Mouse (Mus musculus) spleen, adult 2 months (tissue): ENCODE results near the gene Amn.

Source experiments
- CTCF ChIP-seq: fragments of 200-500 bp; IDR thresholded peaks from 2 replicates; pipeline ENCODE4 v1.5.1; 2011; ENCODE audit warnings: mild to moderate bottlenecking, inconsistent platforms; ENCODE audit not compliant: insufficient read depth, insufficient read length, insufficient replicate concordance; ENCODE audit errors: extremely low read depth
- POLR2A ChIP-seq: fragments of 200-500 bp; IDR thresholded peaks from 2 replicates; pipeline ENCODE4 v1.6.1; 2011; ENCODE audit warnings: low read depth, low read length, inconsistent platforms

DNA sequence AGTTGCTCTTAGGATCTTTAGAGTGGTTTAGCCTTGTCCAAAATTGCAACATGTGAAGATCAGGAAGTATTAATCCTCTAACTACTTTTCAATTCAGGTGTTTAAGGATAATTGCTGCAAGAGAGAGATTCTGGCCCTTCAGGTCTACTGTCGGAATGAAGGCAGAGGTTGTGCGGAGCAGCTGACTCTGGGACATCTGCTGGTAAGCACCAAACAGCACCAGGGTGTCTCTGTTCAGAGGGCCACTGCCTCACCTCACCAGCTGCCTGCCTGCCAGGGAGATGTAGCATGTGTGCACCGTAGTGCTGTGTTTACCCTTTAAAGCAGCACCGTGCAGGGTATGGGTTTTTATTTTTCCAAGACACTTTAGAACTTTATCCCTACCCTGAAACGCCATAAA, 28.5 kb upstream of the Amn start:
- TF ChIP-seq CTCF: no peak
- TF ChIP-seq POLR2A: no peak
